Mouse (Mus musculus) cerebellum, postnatal 10 days (tissue): ENCODE measurements at regions not wholly inside any gene's neighbourhood (a gene's known extent, or its start where the extent isn't known, plus 50 kb on each side); places are given as distances from the start of the nearest gene placed in this dataset.
"Not testable (repeated sequence)": the region's sequence is repeated elsewhere in the genome, so short reads cannot be mapped to it uniquely, and the experiment has no call there.

Experiments
- DNase-seq, 2 experiments: peaks; one replicate each; pipeline ENCODE4 v3.0.0; 2021; ENCODE audit warnings: mixed read lengths in 2 of 2

DNA sequence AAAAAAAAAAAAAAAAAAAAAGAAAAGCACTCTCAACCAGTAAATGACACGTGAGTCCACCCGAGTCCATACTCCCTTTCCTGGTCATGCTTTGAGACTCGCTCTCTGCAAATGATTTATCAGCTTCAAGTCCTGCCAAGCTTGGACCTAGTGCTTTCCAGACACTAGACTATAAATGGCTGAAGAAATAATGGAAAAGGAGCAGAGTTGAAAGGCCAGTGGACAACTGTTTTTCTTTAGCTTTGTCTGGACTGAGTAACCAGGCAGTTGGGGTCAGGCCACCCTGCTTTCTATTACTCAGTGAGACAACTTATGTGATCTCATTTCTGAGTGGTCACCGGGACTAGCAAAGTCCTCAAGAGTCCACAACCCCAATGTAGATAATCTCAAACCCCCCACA, 112.9 kb downstream of the Kcns3 start:
- no peak for DNase-seq

DNA sequence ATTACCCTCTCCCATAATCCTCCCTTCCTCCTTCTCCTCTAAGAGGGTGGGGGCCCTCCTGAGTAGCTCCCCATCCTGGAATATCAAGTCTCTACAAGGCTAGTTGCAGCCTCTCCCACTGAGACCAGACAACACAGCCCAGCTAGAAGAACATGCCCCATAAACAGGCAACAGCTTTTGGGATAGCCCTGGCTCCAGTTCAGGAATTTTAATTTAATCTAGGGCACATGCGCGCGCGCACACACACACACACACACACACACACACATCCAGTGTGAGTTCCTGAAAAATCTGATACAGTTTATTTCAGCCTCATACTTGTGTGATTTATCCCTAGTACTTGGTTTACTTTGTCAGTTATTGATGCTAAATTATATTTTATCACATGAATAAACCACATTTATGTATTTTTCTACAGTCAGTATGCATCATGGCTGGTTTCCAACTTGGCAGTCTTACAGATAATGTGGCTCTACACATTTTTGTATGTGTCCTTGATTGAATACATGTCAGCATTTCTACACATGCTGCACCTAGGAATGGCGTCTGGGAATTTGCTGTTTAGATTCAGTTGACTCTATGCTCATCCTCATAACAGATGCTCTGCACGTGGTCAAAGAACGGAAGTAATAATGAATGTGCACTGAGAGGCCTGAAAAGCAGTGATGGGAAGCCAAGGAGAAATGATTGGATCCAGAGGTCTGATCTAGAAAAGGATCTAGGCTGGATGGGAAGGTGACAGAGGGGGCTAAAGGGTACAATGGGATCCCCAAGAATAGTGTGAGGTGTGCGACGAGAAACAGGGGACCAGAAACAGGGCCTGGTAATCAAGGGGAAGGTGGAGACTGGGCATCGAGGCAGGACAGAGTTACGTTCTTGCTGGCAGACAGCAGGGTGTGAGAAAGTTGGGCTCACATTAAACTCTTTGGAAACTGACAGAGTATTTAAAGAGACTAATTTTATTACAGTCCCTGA, 130.0 kb downstream of the Kcns3 start:
- peak; percentile 11 to 40 for DNase-seq

DNA sequence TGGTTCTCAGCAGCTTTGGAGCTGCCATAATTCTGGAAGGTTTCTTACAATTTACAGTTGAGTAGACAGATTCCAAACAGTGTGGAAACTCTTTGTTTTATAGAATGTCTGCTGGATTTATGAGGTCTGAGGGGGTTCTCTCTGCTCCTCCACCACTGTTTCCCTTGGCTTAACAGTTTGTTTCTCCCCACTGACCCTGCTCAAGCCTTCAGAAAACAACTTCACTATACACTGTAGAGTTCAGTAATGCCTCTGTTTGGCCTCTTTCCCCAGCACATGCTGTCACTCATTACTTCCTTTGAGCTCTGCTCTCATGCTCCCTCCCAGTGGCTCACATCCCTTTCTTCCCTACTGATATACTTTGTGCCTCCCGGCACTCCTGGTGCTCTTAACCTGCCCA, 139.7 kb downstream of the Kcns3 start:
- no peak for DNase-seq

DNA sequence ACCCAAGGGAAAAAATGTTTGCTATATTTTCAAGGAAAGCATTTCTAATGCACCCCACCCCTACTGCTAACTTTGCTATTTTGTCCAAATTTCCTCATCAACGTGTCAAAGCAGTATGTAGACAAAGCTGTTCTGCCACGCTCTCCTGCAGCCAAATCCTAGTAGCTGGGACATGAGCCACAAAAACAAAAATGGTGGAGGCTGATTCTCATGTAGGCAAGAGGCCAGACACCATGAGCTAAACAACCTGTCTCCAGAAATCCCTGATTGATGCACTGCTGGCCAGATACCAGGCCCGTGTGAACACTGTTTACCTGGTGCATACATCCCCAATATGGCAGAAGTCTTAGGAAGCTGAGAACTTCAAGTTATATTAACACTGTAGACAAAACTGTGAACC, 166.6 kb downstream of the Kcns3 start:
- DNase-seq: peak; percentile 26 to 41

DNA sequence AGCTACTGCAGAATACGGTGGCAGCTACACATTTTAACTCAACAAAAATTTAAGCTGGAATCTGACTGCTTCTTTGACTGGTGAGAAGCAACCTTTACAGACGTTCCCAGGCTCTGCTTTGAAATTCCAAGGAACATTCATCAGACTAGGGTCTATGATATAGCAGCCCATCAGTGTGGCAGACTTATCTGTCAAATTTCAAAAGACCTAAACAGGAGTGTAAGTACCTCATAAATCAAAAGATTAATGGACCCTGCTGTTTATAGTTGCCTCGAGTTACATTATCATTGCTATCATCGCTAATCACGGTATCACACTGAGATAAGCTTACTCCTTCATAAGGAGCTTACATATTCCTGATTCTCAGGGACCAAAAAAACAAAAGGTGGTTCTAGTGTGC, 201.7 kb downstream of the Kcns3 start:
- DNase-seq: no peak

DNA sequence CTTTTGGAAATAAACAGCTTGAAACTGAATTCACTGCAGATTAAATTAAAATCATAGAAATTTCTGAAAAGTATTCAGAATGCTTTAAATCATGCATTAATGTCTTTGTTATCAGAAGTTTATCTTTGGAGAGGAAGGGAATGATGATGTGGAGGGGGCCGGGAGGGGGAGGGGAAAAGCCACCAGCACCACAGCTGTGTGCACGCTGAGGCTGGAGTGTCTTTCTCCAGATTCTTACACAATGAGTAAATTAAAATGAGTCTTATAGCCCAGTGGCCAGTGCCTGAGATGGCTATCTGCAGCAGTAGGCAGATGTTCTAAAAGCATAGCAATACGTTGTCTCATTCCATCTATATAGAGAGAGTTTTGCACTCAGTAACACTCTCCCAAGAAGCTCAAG, 209.8 kb downstream of the Kcns3 start:
- no peak for DNase-seq

DNA sequence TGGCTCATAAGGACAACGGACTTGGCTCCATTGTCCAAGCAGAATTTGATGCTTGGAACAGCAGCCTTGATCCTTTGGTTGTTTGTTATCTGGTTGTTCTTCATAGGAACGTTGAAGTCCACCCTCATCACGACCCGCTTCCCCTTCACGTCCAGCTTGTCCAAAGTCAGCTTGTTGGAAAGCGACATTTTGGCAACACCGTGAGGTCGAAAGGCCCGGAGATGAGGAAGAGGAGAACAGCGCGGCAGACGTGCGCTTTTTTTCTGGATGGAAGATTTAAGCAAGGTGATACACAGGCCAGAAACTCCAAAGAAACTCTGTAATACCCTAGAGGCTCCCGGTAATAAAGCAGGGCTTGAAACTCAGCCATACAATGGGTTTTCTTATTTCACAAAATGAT, 250.8 kb downstream of the Kcns3 start:
- DNase-seq: not testable (repeated sequence)

DNA sequence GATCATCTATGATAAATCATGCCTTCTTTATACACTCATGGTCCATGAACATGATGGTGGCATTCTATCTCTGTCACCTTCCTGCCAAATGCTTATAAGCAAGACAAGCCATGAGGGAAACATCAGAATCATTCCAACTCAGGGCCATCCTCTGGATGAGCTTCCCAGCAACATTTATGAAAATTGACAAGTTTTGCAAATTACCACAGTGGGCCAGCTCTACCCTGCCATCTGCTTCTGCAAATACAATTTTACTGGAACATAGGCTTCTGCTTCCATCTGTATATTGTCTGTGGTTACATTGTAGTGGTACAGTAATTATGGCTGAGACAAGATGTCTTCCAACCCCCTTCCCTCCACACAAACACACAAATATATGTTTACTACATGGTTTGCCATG, 272.1 kb downstream of the Kcns3 start:
- no peak for DNase-seq

DNA sequence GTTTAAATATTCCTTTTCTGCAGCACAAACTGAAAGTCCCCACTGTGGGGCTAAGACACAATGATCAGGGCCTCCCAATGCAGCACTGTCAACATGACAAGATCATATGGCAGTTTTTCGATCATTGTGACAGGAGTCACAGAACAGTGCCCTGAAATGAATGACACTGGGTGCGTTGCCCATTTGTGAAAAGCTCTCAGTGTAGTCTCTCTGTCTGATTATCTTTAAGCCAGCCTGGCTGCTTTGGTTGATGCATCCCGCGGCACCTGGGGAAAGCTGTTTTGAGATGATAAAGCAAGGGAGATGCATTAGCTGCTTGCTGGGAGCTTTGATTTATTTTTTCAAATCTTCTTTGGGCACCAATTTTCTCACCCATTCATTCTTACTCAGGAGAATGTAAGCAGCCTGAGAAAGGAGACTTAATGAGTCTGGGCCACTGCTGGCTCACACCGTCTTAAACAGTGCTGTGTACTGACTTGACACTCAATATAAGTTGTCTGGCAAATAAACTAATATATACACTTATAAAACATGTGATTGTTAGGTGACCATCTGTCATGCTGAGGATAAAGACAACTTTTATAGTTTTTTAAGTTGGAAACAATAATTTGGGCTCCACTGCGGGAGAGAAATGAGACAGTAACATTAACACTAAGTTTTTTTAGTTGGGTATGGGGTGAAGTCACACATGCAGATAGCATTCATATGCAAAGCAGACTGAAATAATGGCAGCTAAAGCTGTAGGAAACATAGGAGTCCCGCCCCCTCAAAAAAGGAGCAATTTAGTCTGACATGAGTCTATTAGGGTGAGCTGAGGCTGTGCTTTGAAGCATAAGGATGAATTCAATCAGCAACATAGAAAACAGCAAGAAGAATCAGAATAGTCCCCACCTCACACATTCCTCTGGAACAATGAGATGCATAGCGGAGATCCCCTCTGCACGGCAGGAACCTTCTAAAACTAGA, 276.0 kb downstream of the Kcns3 start:
- no peak for DNase-seq

DNA sequence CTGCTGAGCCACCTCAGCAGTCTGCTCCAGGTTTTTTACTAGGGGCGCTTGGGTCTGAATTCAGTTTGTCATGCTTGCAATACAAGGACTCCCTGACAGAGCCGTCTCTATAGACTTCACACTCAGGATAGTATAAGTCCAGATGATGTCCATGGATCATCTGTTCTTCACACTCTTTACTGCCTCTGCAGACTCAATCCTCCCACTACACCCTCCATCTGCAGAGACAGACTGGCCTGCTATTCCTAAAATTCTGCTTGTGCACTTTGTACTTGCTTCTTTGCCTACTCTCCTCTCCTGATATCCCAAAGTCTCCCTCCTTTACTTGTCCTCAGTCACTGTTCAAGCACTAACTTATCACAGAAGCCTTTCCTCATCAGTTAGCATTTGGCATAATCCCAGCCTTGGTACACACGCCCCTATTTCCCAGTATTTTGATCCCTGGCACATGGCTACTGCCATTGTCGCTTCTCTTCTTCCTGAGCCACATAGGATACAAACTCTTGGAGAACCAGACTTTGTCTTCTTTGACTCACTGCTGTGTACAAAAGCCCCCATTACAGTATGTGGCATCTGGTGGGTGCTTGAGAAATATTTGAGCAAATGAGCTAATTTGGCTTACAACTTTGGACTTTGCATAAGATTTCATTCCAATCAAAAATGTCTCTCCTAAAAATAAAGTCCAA, 277.0 kb downstream of the Kcns3 start:
- DNase-seq: no peak

DNA sequence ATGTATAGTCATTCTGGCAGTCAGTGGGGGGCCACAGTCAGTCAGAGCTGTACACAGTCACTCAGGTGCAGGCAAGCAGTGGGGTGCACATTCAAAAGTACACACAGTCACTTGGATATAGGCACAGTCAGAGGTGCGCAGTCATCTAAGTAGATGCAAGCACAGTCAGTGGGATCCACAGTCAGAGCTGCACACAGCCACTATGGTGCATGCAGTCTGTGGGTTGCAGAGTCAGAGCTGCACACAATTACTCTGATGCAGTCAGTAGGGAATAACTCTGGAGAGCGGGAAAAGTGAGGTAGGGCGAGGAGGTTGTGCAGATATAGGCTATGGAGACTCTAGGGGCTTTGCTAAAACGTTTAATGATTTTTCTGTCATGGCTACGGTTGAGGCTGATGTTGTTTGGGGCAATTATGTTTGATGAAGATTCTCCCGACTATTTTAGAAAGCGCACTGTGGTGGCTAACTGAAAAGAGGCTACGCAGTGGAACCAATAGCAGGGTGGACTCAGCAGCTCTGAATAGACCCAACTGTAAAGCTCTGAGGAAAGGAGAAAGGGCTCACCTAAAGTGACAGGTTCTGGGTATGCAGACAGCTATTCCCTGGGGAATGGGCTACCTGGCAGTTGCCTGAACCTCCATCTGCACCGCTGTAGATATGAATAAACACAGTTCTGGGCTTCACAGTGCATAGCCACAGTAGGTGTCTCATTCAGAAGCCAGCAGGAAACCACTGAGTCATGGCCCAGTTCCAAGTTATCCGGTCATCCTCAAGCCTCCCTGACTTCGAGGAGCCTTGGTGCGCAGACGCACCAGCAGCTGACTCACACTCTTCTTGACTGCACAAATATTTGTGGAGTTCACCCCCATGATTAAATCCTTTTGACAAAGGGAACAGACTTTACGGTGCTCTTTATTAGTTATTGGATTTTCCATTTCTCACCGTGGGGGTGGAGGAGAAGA, 282.9 kb downstream of the Kcns3 start:
- DNase-seq: peak; percentile 28 to 42

DNA sequence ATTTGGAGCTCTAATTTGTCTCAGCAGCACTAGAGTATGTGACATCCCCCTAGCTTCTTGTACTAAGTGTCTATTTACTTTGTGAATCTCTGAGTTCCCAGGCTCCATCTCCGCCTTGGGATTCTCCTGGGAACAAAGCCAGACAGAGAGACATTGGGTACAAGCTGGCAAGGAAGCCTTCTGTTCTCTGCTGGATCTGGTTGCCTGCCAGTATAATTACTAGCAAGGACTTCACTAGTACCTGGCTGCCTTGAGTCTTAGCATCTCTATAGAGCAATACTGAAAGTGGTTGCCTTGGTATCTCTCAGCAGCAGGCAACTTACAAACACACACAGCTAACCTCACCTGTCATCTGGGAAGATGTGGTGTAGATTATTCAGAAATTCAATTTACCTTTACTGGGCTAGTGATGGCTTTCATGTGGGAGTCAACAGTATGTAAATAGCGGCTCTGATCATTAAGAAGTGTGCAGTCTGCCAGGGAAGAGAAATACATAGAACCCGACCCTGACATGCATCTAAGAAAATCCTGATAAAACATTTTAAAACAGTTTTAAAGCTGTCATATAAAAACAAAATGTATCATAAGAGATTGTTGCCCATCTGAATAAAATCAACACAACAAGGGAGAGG, 283.8 kb downstream of the Kcns3 start:
- peak; percentile 90 to 92 for DNase-seq

DNA sequence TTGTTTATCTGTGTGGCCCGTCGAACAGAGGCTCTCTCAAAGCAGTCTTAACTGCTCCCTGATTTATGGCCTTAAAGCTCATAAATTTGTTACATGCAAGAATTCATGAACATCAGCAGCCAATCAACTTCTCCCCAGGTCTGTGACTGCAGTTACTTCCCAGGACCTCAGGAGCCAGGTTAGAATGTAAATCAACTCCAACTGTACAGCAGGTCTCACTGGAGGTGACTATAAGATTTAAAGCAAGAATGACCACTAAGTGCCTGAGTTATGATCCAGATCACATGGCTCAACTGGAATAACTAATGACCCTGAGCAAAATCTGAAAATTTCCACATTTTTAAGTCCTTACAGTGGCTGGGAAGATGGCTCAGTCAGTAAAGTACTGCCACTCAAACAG, 285.6 kb downstream of the Kcns3 start:
- DNase-seq: no peak

DNA sequence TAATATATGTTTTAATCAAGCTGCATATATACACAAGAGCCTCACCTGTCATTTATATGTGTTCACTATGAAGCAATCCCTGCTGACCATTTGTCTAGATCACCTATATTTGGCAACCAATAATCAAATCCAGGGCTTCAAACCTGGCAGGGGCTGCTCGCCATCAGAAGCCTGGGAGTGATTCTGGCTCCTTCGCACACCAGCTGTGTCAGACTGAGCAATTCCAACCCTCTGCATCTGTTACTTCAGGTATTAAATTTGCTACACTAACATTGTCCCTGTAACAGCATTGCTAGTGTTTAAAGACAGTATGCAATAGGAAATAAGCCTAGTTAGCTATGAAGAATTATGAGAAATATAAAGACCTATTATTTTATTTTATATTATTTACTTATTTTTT, 330.5 kb downstream of the Kcns3 start:
- DNase-seq: peak; percentile 57 to 63

DNA sequence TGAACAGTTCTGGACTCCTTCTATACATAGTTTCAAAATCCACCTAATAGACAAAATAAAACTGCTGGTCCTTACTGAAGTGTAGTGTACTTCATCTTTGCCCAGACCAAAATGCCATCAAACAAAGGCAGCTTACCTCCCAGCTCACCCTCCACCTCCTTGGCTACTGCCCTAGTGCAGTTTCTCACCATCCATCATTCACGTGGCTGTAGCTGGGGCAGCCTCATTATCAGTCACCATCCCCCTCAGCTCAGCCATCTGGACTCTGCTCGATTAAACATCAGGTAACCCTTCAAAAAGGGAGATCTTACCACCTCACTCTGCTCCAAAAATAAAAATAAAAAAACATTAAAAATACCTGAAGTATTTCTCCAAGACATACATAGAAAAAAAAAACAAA, 332.8 kb downstream of the Kcns3 start:
- DNase-seq: peak; percentile 38 to 46

DNA sequence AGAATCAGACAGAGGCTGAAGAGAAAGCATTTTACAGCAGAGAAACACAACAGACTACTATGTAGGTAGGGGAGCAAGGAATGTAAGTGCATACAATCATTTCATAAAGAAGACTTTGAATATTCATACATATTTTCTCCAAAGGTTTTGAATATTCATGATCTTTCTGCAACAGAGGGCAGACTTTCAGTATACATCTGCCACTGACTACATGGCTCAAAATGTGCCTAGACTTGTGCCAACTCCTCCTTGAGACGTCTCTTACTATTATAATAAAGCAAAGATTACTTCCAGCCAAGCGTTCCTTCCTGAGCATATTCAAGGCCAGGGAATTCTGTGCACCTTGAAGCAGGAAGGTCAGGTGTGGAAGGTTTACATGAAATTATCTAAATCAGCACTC, 333.3 kb downstream of the Kcns3 start:
- DNase-seq: peak in 1 of 2 experiments; percentile 2

DNA sequence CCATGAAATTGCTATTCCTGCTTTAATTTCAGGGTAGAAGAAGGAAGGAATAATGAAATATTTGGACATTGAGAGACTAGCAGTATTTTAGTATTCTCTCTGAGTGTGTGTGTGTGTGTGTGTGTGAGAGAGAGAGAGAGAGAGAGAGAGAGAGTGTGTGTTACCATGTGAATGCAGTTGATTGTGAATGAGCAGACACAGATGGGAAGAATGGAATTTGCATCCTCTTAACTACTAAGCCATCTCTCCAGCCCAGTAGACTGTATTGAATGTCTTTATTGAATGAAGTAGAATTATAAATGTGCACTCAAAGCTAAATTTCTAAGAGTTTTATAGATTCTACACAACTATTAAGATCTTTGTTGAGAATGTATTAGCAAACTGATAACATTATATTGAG, 340.3 kb downstream of the Kcns3 start:
- no peak for DNase-seq

DNA sequence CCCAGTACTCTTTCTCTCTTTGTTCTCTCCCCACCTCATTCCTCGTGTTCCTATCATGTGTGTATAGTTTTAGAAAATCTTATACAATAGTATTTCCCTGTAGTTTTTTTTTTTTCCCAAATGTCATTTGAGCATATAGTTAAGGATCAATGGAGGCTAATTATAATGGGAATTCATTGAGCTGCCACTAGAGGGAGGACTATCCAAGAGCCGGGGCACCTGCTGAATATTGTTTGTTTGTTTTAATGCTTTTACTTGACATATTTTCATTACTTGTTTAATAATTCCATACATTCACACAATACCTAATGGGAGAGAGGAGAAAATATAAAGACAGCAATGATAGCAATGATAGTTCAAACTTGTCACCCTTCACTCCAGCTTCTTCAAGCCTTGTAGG, 346.4 kb downstream of the Kcns3 start:
- peak; percentile 5 to 36 for DNase-seq
